Mouse (Mus musculus): ENCODE measurements around the gene Ahnak2. TPM values are rescaled to one million over a fixed set of nuclear protein-coding genes. Genes with fewer than 3 reads are reported as not detected.

Ahnak2 gene
- total RNA-seq (2012; rRNA removed) (16.2 and 27.7 TPM in 2 replicates), total RNA-seq (2014; rRNA removed) (2.0 and 3.1 TPM in 2 replicates), polyA plus RNA-seq (2012; ENCODE audit: insufficient read length, low read depth) (14.4 and 14.6 TPM in 2 replicates)

DNA sequence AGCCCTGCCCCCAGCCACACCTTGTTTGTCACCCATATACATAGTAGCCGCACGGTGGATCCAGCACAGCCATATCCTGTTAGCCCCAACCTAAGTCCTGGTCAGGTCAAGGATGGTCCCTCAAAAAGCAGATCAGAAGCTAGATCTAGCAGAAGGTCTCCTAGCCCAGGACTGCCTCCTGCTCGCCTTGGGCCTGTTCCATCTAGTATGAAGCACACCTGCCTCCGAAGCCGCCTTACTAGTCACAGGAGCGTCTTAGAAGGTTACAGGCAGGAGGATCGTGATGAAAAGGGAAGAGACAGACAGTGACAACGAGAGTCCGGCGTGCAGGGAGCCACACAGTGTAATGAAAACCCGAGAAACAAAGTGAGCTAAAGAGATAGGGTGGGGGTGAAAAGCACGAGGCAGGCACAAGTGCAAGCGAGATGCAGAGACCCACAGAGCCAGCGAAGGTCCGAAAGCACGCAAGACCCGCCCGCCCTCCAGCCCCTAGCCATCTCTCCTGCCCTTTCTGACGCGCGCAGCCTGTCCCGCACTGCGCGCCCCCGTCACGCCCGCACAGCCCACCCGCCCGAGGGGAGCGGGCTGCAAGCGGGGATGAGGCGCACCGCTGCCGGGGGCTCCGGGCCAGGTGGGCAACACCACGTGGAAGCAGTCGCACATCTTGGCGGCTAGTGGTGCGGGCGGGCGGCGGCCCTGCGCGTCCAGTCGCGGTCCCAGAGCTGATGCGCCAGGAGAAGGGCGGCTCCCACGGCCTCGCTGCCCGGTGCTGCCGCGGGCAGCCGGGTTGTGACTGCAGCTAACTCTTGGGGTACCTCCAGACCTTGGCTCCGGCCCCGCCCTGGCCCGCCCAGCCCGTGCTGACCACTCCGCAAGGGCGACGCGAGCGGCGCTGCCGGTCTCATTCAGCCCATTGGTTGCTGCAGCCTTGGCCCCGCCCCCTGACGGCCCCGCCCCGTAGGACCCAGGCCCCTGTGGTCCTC is at the start of gene Ahnak2:
Ahnak2 (minus strand) TSS at position 794 of the 983 bp plus-strand sequence.
- Histone ChIP-seq H3K4me1 (ENCODE audit: control insufficient read depth in 1 of 2, insufficient read depth in 2 of 2) (peaks cover 32 to 51% of the 10 kb centered on the region in 2 experiments), H3K9ac (ENCODE audit: insufficient read depth, low read depth) (0 out of 2 replicates have a peak within 1 kb of the TSS, but pooled peaks have one; percentile 9), H3K27me3 (replicated peaks) (peaks cover 5% of the 10 kb centered on the region), H3K27ac (ENCODE audit: insufficient read depth, low read depth) (no peak within 1 kb of the TSS), H3K4me3 (replicated peaks in 1 of 3; ENCODE audit: low read depth in 2 of 3, low read length in 2 of 3, poor library complexity in 1 of 3) (peak within 1 kb of the TSS in 1 of 3 experiments; percentile 65), H3K9me3 (replicated peaks; ENCODE audit: low read length) (no peaks in the 10 kb centered on the region), H3K4me2 (ENCODE audit: insufficient read depth, low read depth, poor library complexity, severe bottlenecking) (peak within 1 kb of the TSS; percentile 17), H3K79me2 (replicated peaks; ENCODE audit: control insufficient read depth, extremely low read depth, insufficient read depth, poor library complexity, severe bottlenecking) (no peaks in the 10 kb centered on the region), H3K36me3 (replicated peaks in 1 of 2; ENCODE audit: control insufficient read depth in 1 of 2, insufficient read depth in 1 of 2, low read length in 1 of 2) (no peaks in the 10 kb centered on the region)
- no peak for DNase-seq (ENCODE audit: extremely low read depth)
- TF ChIP-seq ZNF384 (IDR thresholded peaks at IDR 0.05; ENCODE audit: low read depth, low read length) (no peak), JUN (IDR thresholded peaks at IDR 0.05; ENCODE audit: insufficient read depth, low read depth, low read length) (no peak), POLR2A (IDR thresholded peaks at IDR 0.05; ENCODE audit: low read depth, low read length) (peak; percentile 54), NELFE (IDR thresholded peaks at IDR 0.05; ENCODE audit: low read depth, low read length) (peak; percentile 24; the same call in 1 of the 2 replicates)
- in situ Hi-C loops (cut with MboI; ENCODE audit: low pct_ligation_motif_present, low pct_unique_long_range_greater_than_20kb, low sequenced_read_pairs) (no loop called here), dilution Hi-C loops (cut with MboI; ENCODE audit: extremely low pct_ligation_motif_present, extremely low pct_unique_long_range_greater_than_20kb, low sequenced_read_pairs) (no loop called here)

GRCm38 (mm10) chr12:112851116-112851515 is 48.7 kb upstream of the Ahnak2 start:
- Histone ChIP-seq H3K9me3 (replicated peaks; ENCODE audit: low read length) (peaks cover 7% of the 10 kb centered on the region), H3K4me3 (replicated peaks in 1 of 3; ENCODE audit: low read depth in 2 of 3, low read length in 2 of 3, poor library complexity in 1 of 3) (no peak overlapping the region), H3K27ac (ENCODE audit: insufficient read depth, low read depth) (no peak overlapping the region), H3K27me3 (replicated peaks) (no peaks in the 10 kb centered on the region), H3K9ac (ENCODE audit: insufficient read depth, low read depth) (no peak overlapping the region), H3K79me2 (replicated peaks; ENCODE audit: control insufficient read depth, extremely low read depth, insufficient read depth, poor library complexity, severe bottlenecking) (peaks cover 25% of the 10 kb centered on the region), H3K36me3 (replicated peaks in 1 of 2; ENCODE audit: control insufficient read depth in 1 of 2, insufficient read depth in 1 of 2, low read length in 1 of 2) (peaks cover 60 to 71% of the 10 kb centered on the region in 2 experiments), H3K4me1 (ENCODE audit: control insufficient read depth in 1 of 2, insufficient read depth in 2 of 2) (peaks cover 12 to 69% of the 10 kb centered on the region in 2 experiments), H3K4me2 (ENCODE audit: insufficient read depth, low read depth, poor library complexity, severe bottlenecking) (no peak overlapping the region)
- dilution Hi-C loops (cut with MboI; ENCODE audit: extremely low pct_ligation_motif_present, extremely low pct_unique_long_range_greater_than_20kb, low sequenced_read_pairs) = no loop called here
- in situ Hi-C loops (cut with MboI; ENCODE audit: low pct_ligation_motif_present, low pct_unique_long_range_greater_than_20kb, low sequenced_read_pairs) = loop anchor here (10.0 kb wide), 1 partner anchor 196 kb away; no protein-coding TSS in a partner anchor
- no peak for DNase-seq (ENCODE audit: extremely low read depth)
- TF ChIP-seq KAT2A (IDR thresholded peaks at IDR 0.05; ENCODE audit: insufficient replicate concordance, low read length) = no peak
- TF ChIP-seq ZMIZ1 (IDR thresholded peaks at IDR 0.05; ENCODE audit: low read depth, low read length) = no peak
- TF ChIP-seq E2F4 (IDR thresholded peaks at IDR 0.05; ENCODE audit: insufficient replicate concordance, low read depth, low read length) = no peak
- no peak for TF ChIP-seq MEF2A (IDR thresholded peaks at IDR 0.05; ENCODE audit: borderline replicate concordance, low read depth, low read length)
- no peak for TF ChIP-seq JUND (conservative IDR thresholded peaks at IDR 0.05; ENCODE audit: low read depth, low read length)
- TF ChIP-seq CHD2 (IDR thresholded peaks at IDR 0.05; ENCODE audit: low read length) = no peak
- no peak for TF ChIP-seq IRF4 (IDR thresholded peaks at IDR 0.05; ENCODE audit: low read depth, low read length)
- TF ChIP-seq CHD1 (IDR thresholded peaks at IDR 0.05; ENCODE audit: low read depth, low read length) = no peak

Data from CH12.LX (cell line).